Mouse (Mus musculus): Measurements from ENCODE around the gene Mcm10. TPM values are rescaled to one million over a fixed set of nuclear protein-coding genes. Genes with fewer than 3 reads are reported as not detected.
A peak's percentile ranks its signal among the peaks of the same experiment; 100 is the strongest.

The Mcm10 gene
- polyA plus RNA-seq, 1 experiment = 91.6 TPM

- H3K4me3 ChIP-seq (ENCODE audit: low read depth, low read length) = no peak overlapping the region
- H3K27ac ChIP-seq (ENCODE audit: insufficient read depth, low read length) = no peak overlapping the region
- TF ChIP-seq EP300 (IDR thresholded peaks at IDR 0.05; ENCODE audit: insufficient read depth, low read depth, low read length) (no peak), CTCF (IDR thresholded peaks at IDR 0.05; ENCODE audit: low read depth, low read length) (no peak), POLR2A (IDR thresholded peaks at IDR 0.05; ENCODE audit: insufficient read depth, low read length) (no peak)
- no peaks in the 10 kb centered on the region for H3K9me3 ChIP-seq (replicated peaks; ENCODE audit: control insufficient read depth, insufficient read depth, low read length, poor library complexity, severe bottlenecking)
- no peaks in the 10 kb centered on the region for H3K4me1 ChIP-seq (ENCODE audit: control insufficient read depth, insufficient read depth, low read length)
- H3K36me3 ChIP-seq (ENCODE audit: control insufficient read depth, insufficient read depth, low read length, poor library complexity, severe bottlenecking) = peaks cover 78% of the 10 kb centered on the region
- no peaks in the 10 kb centered on the region for H3K27me3 ChIP-seq (ENCODE audit: control insufficient read depth, insufficient read depth, low read length, poor library complexity, severe bottlenecking)
- no peak overlapping the region for H3K9ac ChIP-seq (ENCODE audit: low read depth, poor library complexity, severe bottlenecking)
These were observed 13.7 kb downstream of the Mcm10 start for GRCm38 (mm10) chr2:4998905-4999304.

GRCm38 (mm10) chr2:4996421-4996824 is 16.2 kb downstream of the Mcm10 start:
- no peak for TF ChIP-seq EP300 (IDR thresholded peaks at IDR 0.05; ENCODE audit: insufficient read depth, low read depth, low read length)
- TF ChIP-seq POLR2A (IDR thresholded peaks at IDR 0.05; ENCODE audit: insufficient read depth, low read length) = no peak
- TF ChIP-seq CTCF (IDR thresholded peaks at IDR 0.05; ENCODE audit: low read depth, low read length) = no peak

GRCm38 (mm10) chr2:4995646-4996045 is 16.9 kb downstream of the Mcm10 start:
- TF ChIP-seq EP300 (IDR thresholded peaks at IDR 0.05; ENCODE audit: insufficient read depth, low read depth, low read length) (no peak), POLR2A (IDR thresholded peaks at IDR 0.05; ENCODE audit: insufficient read depth, low read length) (no peak), CTCF (IDR thresholded peaks at IDR 0.05; ENCODE audit: low read depth, low read length) (no peak)
- Histone ChIP-seq H3K9me3 (replicated peaks; ENCODE audit: control insufficient read depth, insufficient read depth, low read length, poor library complexity, severe bottlenecking) (no peaks in the 10 kb centered on the region), H3K9ac (ENCODE audit: low read depth, poor library complexity, severe bottlenecking) (no peak overlapping the region), H3K27ac (ENCODE audit: insufficient read depth, low read length) (no peak overlapping the region), H3K4me3 (ENCODE audit: low read depth, low read length) (no peak overlapping the region), H3K27me3 (ENCODE audit: control insufficient read depth, insufficient read depth, low read length, poor library complexity, severe bottlenecking) (no peaks in the 10 kb centered on the region), H3K4me1 (ENCODE audit: control insufficient read depth, insufficient read depth, low read length) (no peaks in the 10 kb centered on the region), H3K36me3 (ENCODE audit: control insufficient read depth, insufficient read depth, low read length, poor library complexity, severe bottlenecking) (peaks cover 90% of the 10 kb centered on the region)

More at GRCm38 (mm10) chr2:4996421-4996824, 16.2 kb downstream of the Mcm10 start:
- H3K36me3 ChIP-seq (ENCODE audit: control insufficient read depth, insufficient read depth, low read length, poor library complexity, severe bottlenecking) = peaks cover 89% of the 10 kb centered on the region
- H3K9ac ChIP-seq (ENCODE audit: low read depth, poor library complexity, severe bottlenecking) = no peak overlapping the region
- H3K4me3 ChIP-seq (ENCODE audit: low read depth, low read length) = no peak overlapping the region
- H3K9me3 ChIP-seq (replicated peaks; ENCODE audit: control insufficient read depth, insufficient read depth, low read length, poor library complexity, severe bottlenecking) = no peaks in the 10 kb centered on the region
- no peaks in the 10 kb centered on the region for H3K27me3 ChIP-seq (ENCODE audit: control insufficient read depth, insufficient read depth, low read length, poor library complexity, severe bottlenecking)
- H3K4me1 ChIP-seq (ENCODE audit: control insufficient read depth, insufficient read depth, low read length) = no peaks in the 10 kb centered on the region
- no peak overlapping the region for H3K27ac ChIP-seq (ENCODE audit: insufficient read depth, low read length)

- H3K4me1 ChIP-seq (ENCODE audit: control insufficient read depth, insufficient read depth, low read length) = no peaks in the 10 kb centered on the region
- TF ChIP-seq CTCF (IDR thresholded peaks at IDR 0.05; ENCODE audit: low read depth, low read length) (no peak), EP300 (IDR thresholded peaks at IDR 0.05; ENCODE audit: insufficient read depth, low read depth, low read length) (no peak), POLR2A (IDR thresholded peaks at IDR 0.05; ENCODE audit: insufficient read depth, low read length) (no peak)
- peaks cover 88% of the 10 kb centered on the region for H3K36me3 ChIP-seq (ENCODE audit: control insufficient read depth, insufficient read depth, low read length, poor library complexity, severe bottlenecking)
- H3K27ac ChIP-seq (ENCODE audit: insufficient read depth, low read length) = no peak overlapping the region
- no peak overlapping the region for H3K4me3 ChIP-seq (ENCODE audit: low read depth, low read length)
- H3K9ac ChIP-seq (ENCODE audit: low read depth, poor library complexity, severe bottlenecking) = no peak overlapping the region
- no peaks in the 10 kb centered on the region for H3K27me3 ChIP-seq (ENCODE audit: control insufficient read depth, insufficient read depth, low read length, poor library complexity, severe bottlenecking)
- H3K9me3 ChIP-seq (replicated peaks; ENCODE audit: control insufficient read depth, insufficient read depth, low read length, poor library complexity, severe bottlenecking) = no peaks in the 10 kb centered on the region
These were observed 18.2 kb downstream of the Mcm10 start for GRCm38 (mm10) chr2:4994436-4994835.

- Histone ChIP-seq H3K4me3 (ENCODE audit: low read depth, low read length) (no peak overlapping the region), H3K27ac (ENCODE audit: insufficient read depth, low read length) (no peak overlapping the region), H3K36me3 (ENCODE audit: control insufficient read depth, insufficient read depth, low read length, poor library complexity, severe bottlenecking) (peaks cover 81% of the 10 kb centered on the region), H3K4me1 (ENCODE audit: control insufficient read depth, insufficient read depth, low read length) (no peaks in the 10 kb centered on the region), H3K9me3 (replicated peaks; ENCODE audit: control insufficient read depth, insufficient read depth, low read length, poor library complexity, severe bottlenecking) (no peaks in the 10 kb centered on the region), H3K27me3 (ENCODE audit: control insufficient read depth, insufficient read depth, low read length, poor library complexity, severe bottlenecking) (no peaks in the 10 kb centered on the region), H3K9ac (ENCODE audit: low read depth, poor library complexity, severe bottlenecking) (no peak overlapping the region)
- no peak for TF ChIP-seq CTCF (IDR thresholded peaks at IDR 0.05; ENCODE audit: low read depth, low read length)
- TF ChIP-seq EP300 (IDR thresholded peaks at IDR 0.05; ENCODE audit: insufficient read depth, low read depth, low read length) = no peak
- no peak for TF ChIP-seq POLR2A (IDR thresholded peaks at IDR 0.05; ENCODE audit: insufficient read depth, low read length)
These were observed 19.0 kb downstream of the Mcm10 start for GRCm38 (mm10) chr2:4993584-4993983.

- H3K4me3 ChIP-seq (ENCODE audit: low read depth, low read length) = no peak overlapping the region
- H3K27me3 ChIP-seq (ENCODE audit: control insufficient read depth, insufficient read depth, low read length, poor library complexity, severe bottlenecking) = no peaks in the 10 kb centered on the region
- H3K4me1 ChIP-seq (ENCODE audit: control insufficient read depth, insufficient read depth, low read length) = peaks cover 5% of the 10 kb centered on the region
- H3K9ac ChIP-seq (ENCODE audit: low read depth, poor library complexity, severe bottlenecking) = no peak overlapping the region
- peak; percentile 60 for TF ChIP-seq CTCF (IDR thresholded peaks at IDR 0.05; ENCODE audit: low read depth, low read length)
- no peak for TF ChIP-seq EP300 (IDR thresholded peaks at IDR 0.05; ENCODE audit: insufficient read depth, low read depth, low read length)
- no peak overlapping the region for H3K27ac ChIP-seq (ENCODE audit: insufficient read depth, low read length)
- peaks cover 37% of the 10 kb centered on the region for H3K36me3 ChIP-seq (ENCODE audit: control insufficient read depth, insufficient read depth, low read length, poor library complexity, severe bottlenecking)
- no peaks in the 10 kb centered on the region for H3K9me3 ChIP-seq (replicated peaks; ENCODE audit: control insufficient read depth, insufficient read depth, low read length, poor library complexity, severe bottlenecking)
These were observed 23.7 kb downstream of the Mcm10 start for GRCm38 (mm10) chr2:4988826-4989424.

Data from ES-Bruce4 (cell line).